ENCODE assay signal across 15 mouse cellular contexts in the genomic region with DNA sequence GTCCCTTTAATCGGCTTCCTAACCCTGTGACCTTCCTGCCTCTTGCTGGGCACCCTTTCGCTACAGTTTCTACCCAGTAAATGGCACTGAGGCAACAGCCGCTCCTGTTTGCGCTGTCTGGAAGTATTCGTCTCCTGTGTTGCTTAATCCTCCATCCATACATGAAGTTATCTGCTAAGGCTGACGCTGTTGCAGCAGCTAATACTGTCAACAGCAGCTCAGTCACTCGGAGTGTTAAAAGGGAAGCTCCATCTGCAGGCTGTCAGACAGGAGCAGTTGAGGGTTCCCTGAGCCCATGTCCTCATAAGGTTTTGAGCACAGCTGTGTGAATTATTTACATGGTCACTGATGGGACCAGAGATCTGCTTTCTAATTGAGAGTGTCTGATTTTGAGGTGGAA.
"Had no signal": no experiment of that assay in that cellular context is flagged by ENCODE, and none has a peak within 500 bp of the region (broad histone marks: within the 10 kb centered on the region; RNA-seq: fewer than 3 reads in every experiment).

No protein-coding gene starts in this region.

- H3K27me3 ChIP-seq: kidney, embryonic 15.5 days; limb, embryonic 13.5 days; megakaryocyte, embryonic 14.5 days; neural tube, embryonic 12.5 days; stomach, embryonic 15.5 days had no signal

- DNase-seq: kidney, adult 2 months; kidney, postnatal 14 days; left cerebral cortex, postnatal 4 days; lung, adult 18-20 months; lung, postnatal 10 days; lung, postnatal 4 days; right cerebral cortex, postnatal 14 days; thymus, adult 2 months; thymus, postnatal 25 days had no signal

- H3K4me1 ChIP-seq: kidney, embryonic 15.5 days; limb, embryonic 13.5 days; megakaryocyte, embryonic 14.5 days; neural tube, embryonic 12.5 days; stomach, embryonic 15.5 days had no signal

- H3K9ac ChIP-seq: kidney, embryonic 15.5 days; limb, embryonic 13.5 days; liver, embryonic 14.5 days; neural tube, embryonic 12.5 days; stomach, embryonic 15.5 days had no signal

- H3K27ac ChIP-seq: kidney, embryonic 15.5 days; limb, embryonic 13.5 days; liver, embryonic 14.5 days; neural tube, embryonic 12.5 days; stomach, embryonic 15.5 days had no signal

- H3K4me3 ChIP-seq: kidney, embryonic 15.5 days; limb, embryonic 13.5 days; megakaryocyte, embryonic 14.5 days; neural tube, embryonic 12.5 days; stomach, embryonic 15.5 days had no signal

- H3K4me2 ChIP-seq: kidney, embryonic 15.5 days; limb, embryonic 13.5 days; neural tube, embryonic 12.5 days; stomach, embryonic 15.5 days had no signal

- H3K36me3 ChIP-seq: kidney, embryonic 15.5 days; limb, embryonic 13.5 days; neural tube, embryonic 12.5 days; stomach, embryonic 15.5 days had no signal

- H3K9me3 ChIP-seq: kidney, embryonic 15.5 days; limb, embryonic 13.5 days; neural tube, embryonic 12.5 days; stomach, embryonic 15.5 days had no signal
